Mouse (Mus musculus) small intestine, adult 2 months (tissue): ENCODE measurements around the gene Arhgap18. TPM values are rescaled to one million over a fixed set of nuclear protein-coding genes. Genes with fewer than 3 reads are reported as not detected.
A peak's percentile ranks its signal among the peaks of the same experiment; 100 is the strongest.
"Not testable (repeated sequence)": the region's sequence is repeated elsewhere in the genome, so short reads cannot be mapped to it uniquely, and the experiment has no call there.

Experiments used
- H3K27ac ChIP-seq: fragments of 200-500 bp; 2 replicates; pipeline ENCODE4 v1.5.1; 2012; ENCODE audit warnings: low read depth, low read length, control low read depth, inconsistent platforms; ENCODE audit not compliant: insufficient read depth
- H3K27me3 ChIP-seq: fragments of 200-500 bp; 2 replicates; pipeline ENCODE4 v1.6.1; 2012; ENCODE audit warnings: mild to moderate bottlenecking, moderate library complexity, low read length, inconsistent platforms; ENCODE audit not compliant: control insufficient read depth, insufficient read depth
- H3K36me3 ChIP-seq: fragments of 200-500 bp; 2 replicates; pipeline ENCODE4 v1.6.1; 2012; ENCODE audit warnings: mild to moderate bottlenecking, low read length, control low read depth, inconsistent platforms; ENCODE audit not compliant: control insufficient read depth, insufficient read depth
- H3K4me1 ChIP-seq: fragments of 200-500 bp; 2 replicates; pipeline ENCODE4 v1.6.1; 2012; ENCODE audit warnings: low read length, inconsistent platforms, mixed read lengths; ENCODE audit not compliant: control insufficient read depth, insufficient read depth, insufficient read length
- H3K4me3 ChIP-seq: fragments of 200-500 bp; 2 replicates; pipeline ENCODE4 v1.5.1; 2012; ENCODE audit warnings: low read depth, mild to moderate bottlenecking, control low read depth, inconsistent platforms, low read length, moderate library complexity
- CTCF ChIP-seq: fragments of 200-500 bp; IDR thresholded peaks from 2 replicates; pipeline ENCODE4 v1.5.1; 2012; ENCODE audit warnings: low read depth, mild to moderate bottlenecking, control low read depth, inconsistent platforms, low read length, moderate library complexity, mixed read lengths; ENCODE audit not compliant: insufficient replicate concordance, insufficient read length; ENCODE audit errors: extremely low read depth
- POLR2A ChIP-seq: fragments of 200-500 bp; IDR thresholded peaks from 2 replicates; pipeline ENCODE4 v1.6.1; 2012; ENCODE audit warnings: low read depth, mild to moderate bottlenecking, control low read depth, inconsistent platforms, low read length, moderate library complexity
- WGBS: fragments of 180-500 bp; shearing (Covaris S2); methylation state at CpG from one replicate; pipeline ENCODE4 v1.1.7; 2018; 5-methylcytosine and 5-hydroxymethylcytosine counted together
- polyA plus RNA-seq: library from polyadenylated mRNA; depleted of rRNA; stranded (reverse); fragments of >200 nt; gene quantifications from 2 replicates; pipeline ENCODE4 v1.2.3, GENCODE M21; 2012

Gene Arhgap18
- polyA plus RNA-seq, 1 experiment: 2.6 TPM

- TF ChIP-seq POLR2A (no peak), CTCF (no peak)
- peaks cover 18% of the 10 kb centered on the region for H3K36me3 ChIP-seq
- WGBS: 88% methylated on average over 1 of the region's 1 CpGs
These were observed 150.6 kb downstream of the Arhgap18 start for GRCm38 (mm10) chr10:26903781-26904180.

GRCm38 (mm10) chr10:26911176-26911575, 158.0 kb downstream of the Arhgap18 start:
- Histone ChIP-seq H3K36me3 (peaks cover 14% of the 10 kb centered on the region), H3K4me1 (0 out of 2 replicates have a peak, but pooled peaks cover 2% of the 10 kb centered on the region), H3K27ac (no peak overlapping the region), H3K27me3 (no peaks in the 10 kb centered on the region), H3K4me3 (no peak overlapping the region)
- 79% methylated on average over 3 of the region's 3 CpGs for WGBS
- no peak for TF ChIP-seq CTCF

More at GRCm38 (mm10) chr10:26903781-26904180, 150.6 kb downstream of the Arhgap18 start:
- H3K27ac ChIP-seq: no peak overlapping the region
- H3K4me3 ChIP-seq: no peak overlapping the region
- no peaks in the 10 kb centered on the region for H3K4me1 ChIP-seq
- H3K27me3 ChIP-seq: no peaks in the 10 kb centered on the region

- TF ChIP-seq CTCF (no peak), POLR2A (no peak)
- Histone ChIP-seq H3K27ac (no peak overlapping the region), H3K4me3 (no peak overlapping the region), H3K4me1 (0 out of 2 replicates have a peak, but pooled peaks cover 2% of the 10 kb centered on the region), H3K27me3 (no peaks in the 10 kb centered on the region), H3K36me3 (peaks cover 14% of the 10 kb centered on the region)
- WGBS: 88% methylated on average over 7 of the region's 7 CpGs
These were observed 159.0 kb downstream of the Arhgap18 start for GRCm38 (mm10) chr10:26912112-26912797.

- no peak for TF ChIP-seq POLR2A
- no peak for TF ChIP-seq CTCF
- WGBS: 78% methylated on average over 1 of the region's 1 CpGs
- H3K4me3 ChIP-seq: no peak overlapping the region
- H3K36me3 ChIP-seq: peaks cover 17% of the 10 kb centered on the region
- no peak overlapping the region for H3K27ac ChIP-seq
- 0 out of 2 replicates have a peak, but pooled peaks cover 2% of the 10 kb centered on the region for H3K4me1 ChIP-seq
- H3K27me3 ChIP-seq: no peaks in the 10 kb centered on the region
These were observed 159.6 kb downstream of the Arhgap18 start for GRCm38 (mm10) chr10:26912807-26913206.

- peaks cover 2% of the 10 kb centered on the region; the same call in 1 of the 2 replicates for H3K4me1 ChIP-seq
- H3K27ac ChIP-seq: no peak overlapping the region
- TF ChIP-seq POLR2A: no peak
- TF ChIP-seq CTCF: no peak
These were observed 166.2 kb downstream of the Arhgap18 start for GRCm38 (mm10) chr10:26919307-26919977.

GRCm38 (mm10) chr10:26920383-26920979, 167.3 kb downstream of the Arhgap18 start:
- TF ChIP-seq CTCF (no peak), POLR2A (no peak)
- H3K27ac ChIP-seq: peak overlapping the region; percentile 73
- peaks cover 2% of the 10 kb centered on the region; the same call in 1 of the 2 replicates for H3K4me1 ChIP-seq
- no peak overlapping the region for H3K4me3 ChIP-seq
- no peaks in the 10 kb centered on the region for H3K27me3 ChIP-seq
- WGBS: 56% methylated on average over 8 of the region's 8 CpGs
- peaks cover 9% of the 10 kb centered on the region; the same call in 1 of the 2 replicates for H3K36me3 ChIP-seq

More at GRCm38 (mm10) chr10:26919307-26919977, 166.2 kb downstream of the Arhgap18 start:
- no peak overlapping the region for H3K4me3 ChIP-seq
- WGBS: 34% methylated on average over 5 of the region's 5 CpGs
- no peaks in the 10 kb centered on the region for H3K27me3 ChIP-seq
- H3K36me3 ChIP-seq: peaks cover 13% of the 10 kb centered on the region

- H3K4me3 ChIP-seq, H3K27ac ChIP-seq, H3K36me3 ChIP-seq, H3K4me1 ChIP-seq, H3K27me3 ChIP-seq: not testable (repeated sequence)
- WGBS: 91% methylated on average over 6 of the region's 6 CpGs
These were observed 182.8 kb downstream of the Arhgap18 start for GRCm38 (mm10) chr10:26936056-26936455.

- H3K27ac ChIP-seq, H3K27me3 ChIP-seq, H3K4me3 ChIP-seq, H3K4me1 ChIP-seq, H3K36me3 ChIP-seq: not testable (repeated sequence)
- WGBS: 73% methylated on average over 4 of the region's 4 CpGs
These were observed 185.2 kb downstream of the Arhgap18 start for GRCm38 (mm10) chr10:26938464-26938863.
